Mouse (Mus musculus) stomach, embryonic 14.5 days (tissue): ENCODE data around the gene Adgre5. TPM values are rescaled to one million over a fixed set of nuclear protein-coding genes. Genes with fewer than 3 reads are reported as not detected.

ENCODE experiments used
- ATAC-seq: fragments of 200-750 bp; cut with Nextera tagmentation; 2 replicates; pipeline ENCODE4 v1.8.0; 2017; ENCODE audit warnings: low read depth, moderate TSS enrichment; ENCODE audit not compliant: insufficient number of reproducible peaks, insufficient read depth, low FRiP score
- H3K27ac ChIP-seq: fragments of 300-500 bp; sonication (generic); 2 replicates; pipeline ENCODE4 v1.5.1; 2014; ENCODE audit warnings: mild to moderate bottlenecking, low read length, moderate library complexity, mixed read lengths
- H3K27me3 ChIP-seq: fragments of 300-500 bp; sonication (generic); 2 replicates; pipeline ENCODE4 v1.6.1; 2014; ENCODE audit warnings: low read length, control low read depth, mixed read lengths; ENCODE audit not compliant: control insufficient read depth, insufficient read depth
- H3K36me3 ChIP-seq: fragments of 300-500 bp; sonication (generic); 2 replicates; pipeline ENCODE4 v1.6.1; 2014; ENCODE audit warnings: mild to moderate bottlenecking, control low read depth, low read length, moderate library complexity, mixed read lengths; ENCODE audit not compliant: control insufficient read depth, insufficient read depth
- H3K4me1 ChIP-seq: fragments of 300-500 bp; sonication (generic); 2 replicates; pipeline ENCODE4 v1.6.1; 2014; ENCODE audit warnings: low read length, control low read depth, mixed read lengths; ENCODE audit not compliant: control insufficient read depth, insufficient read depth
- H3K4me2 ChIP-seq: fragments of 300-500 bp; sonication (generic); replicated peaks from 2 replicates; pipeline ENCODE4 v1.6.1; 2014; ENCODE audit warnings: low read depth, low read length, control low read depth
- H3K4me3 ChIP-seq: fragments of 300-500 bp; sonication (generic); 2 replicates; pipeline ENCODE4 v1.5.1; 2014; ENCODE audit warnings: low read depth, low read length, control low read depth
- H3K9ac ChIP-seq: fragments of 300-500 bp; sonication (generic); replicated peaks from 2 replicates; pipeline ENCODE4 v1.6.1; 2014; ENCODE audit warnings: low read depth, mild to moderate bottlenecking, control low read depth, low read length, moderate library complexity, mixed read lengths
- H3K9me3 ChIP-seq: fragments of 300-500 bp; sonication (generic); 2 replicates; pipeline ENCODE4 v1.6.1; 2016; ENCODE audit warnings: low read depth, low read length, control low read depth; ENCODE audit not compliant: control insufficient read depth
- WGBS: fragments of 180-500 bp; shearing (Covaris S2); extraction: QIAGEN DNeasy Blood & Tissue Kit; methylation state at CpG from one replicate; pipeline ENCODE4 v1.1.7; 2014; 5-methylcytosine and 5-hydroxymethylcytosine counted together
- polyA plus RNA-seq: library from polyadenylated mRNA; unstranded; fragments of >200 nt; fragmentation: Nextera tagmentation; extraction: Ambion mirVana; gene quantifications from 2 replicates; pipeline ENCODE4 v1.2.1, GENCODE M21; 2014

Gene Adgre5
- polyA plus RNA-seq, 1 experiment from 2014 or later, result 40.7 TPM

GRCm38 (mm10) chr8:83715031-83715690, 26.0 kb downstream of the Adgre5 start, which contains the start of gene Ddx39:
Gene Ddx39 (plus strand): TSS chr8:83715177.
- WGBS, result under 1% methylated on average over 63 of the region's 63 CpGs
- H3K27me3 ChIP-seq, result no peaks in the 10 kb centered on the region
- ATAC-seq, result peak; percentile 99
- peaks cover 5% of the 10 kb centered on the region for H3K36me3 ChIP-seq
- no peaks in the 10 kb centered on the region for H3K9me3 ChIP-seq
- H3K9ac ChIP-seq, result peak within 1 kb of the TSS; percentile 78
- H3K4me2 ChIP-seq, result peak within 1 kb of the TSS; percentile 77
- H3K27ac ChIP-seq, result peak within 1 kb of the TSS; percentile 88
- peaks cover 6% of the 10 kb centered on the region; the same call in 1 of the 2 replicates for H3K4me1 ChIP-seq
- H3K4me3 ChIP-seq, result peak within 1 kb of the TSS; percentile 89

- Histone ChIP-seq H3K9me3 (no peaks in the 10 kb centered on the region), H3K36me3 (peaks cover under 1% of the 10 kb centered on the region; the same call in 1 of the 2 replicates), H3K27ac (no peak overlapping the region), H3K9ac (no peak overlapping the region; the same call in 1 of the 2 replicates), H3K4me2 (peak overlapping the region; percentile 35), H3K4me1 (peaks cover 6% of the 10 kb centered on the region; the same call in 1 of the 2 replicates), H3K4me3 (peak overlapping the region; percentile 89; the same call in 1 of the 2 replicates), H3K27me3 (no peaks in the 10 kb centered on the region)
- ATAC-seq, result no peak
- 17% methylated on average over 8 of the region's 8 CpGs for WGBS
These were observed 26.5 kb downstream of the Adgre5 start for GRCm38 (mm10) chr8:83714676-83715030.

- H3K4me3 ChIP-seq, result no peak overlapping the region
- H3K27me3 ChIP-seq, result no peaks in the 10 kb centered on the region
- no peak overlapping the region for H3K9ac ChIP-seq
- H3K27ac ChIP-seq, result no peak overlapping the region
- no peak for ATAC-seq
- no peaks in the 10 kb centered on the region for H3K36me3 ChIP-seq
- no peaks in the 10 kb centered on the region for H3K9me3 ChIP-seq
- no peak overlapping the region for H3K4me2 ChIP-seq
- no peaks in the 10 kb centered on the region for H3K4me1 ChIP-seq
- WGBS, result 72% methylated on average over 8 of the region's 8 CpGs
These were observed 33.6 kb downstream of the Adgre5 start for GRCm38 (mm10) chr8:83707554-83707953.

GRCm38 (mm10) chr8:83706411-83706810, 34.7 kb downstream of the Adgre5 start:
- Histone ChIP-seq H3K27ac (no peak overlapping the region), H3K4me1 (no peaks in the 10 kb centered on the region), H3K9ac (no peak overlapping the region), H3K36me3 (no peaks in the 10 kb centered on the region), H3K27me3 (no peaks in the 10 kb centered on the region), H3K4me2 (no peak overlapping the region), H3K4me3 (no peak overlapping the region), H3K9me3 (no peaks in the 10 kb centered on the region)
- no peak for ATAC-seq
- 62% methylated on average over 5 of the region's 5 CpGs for WGBS

GRCm38 (mm10) chr8:83703426-83703825, 37.7 kb downstream of the Adgre5 start:
- no peak overlapping the region for H3K4me3 ChIP-seq
- 78% methylated on average over 4 of the region's 4 CpGs for WGBS
- peaks cover 11% of the 10 kb centered on the region; the same call in 1 of the 2 replicates for H3K4me1 ChIP-seq
- no peaks in the 10 kb centered on the region for H3K27me3 ChIP-seq
- no peaks in the 10 kb centered on the region for H3K9me3 ChIP-seq
- no peak overlapping the region for H3K4me2 ChIP-seq
- no peak overlapping the region for H3K9ac ChIP-seq
- no peak for ATAC-seq
- H3K27ac ChIP-seq, result no peak overlapping the region
- no peaks in the 10 kb centered on the region for H3K36me3 ChIP-seq

GRCm38 (mm10) chr8:83700423-83701085, 40.6 kb downstream of the Adgre5 start:
- no peak for ATAC-seq
- Histone ChIP-seq H3K27ac (no peak overlapping the region), H3K9me3 (no peaks in the 10 kb centered on the region), H3K36me3 (no peaks in the 10 kb centered on the region), H3K4me3 (no peak overlapping the region), H3K4me1 (peaks cover 26% of the 10 kb centered on the region), H3K4me2 (no peak overlapping the region), H3K9ac (no peak overlapping the region), H3K27me3 (no peaks in the 10 kb centered on the region)
- WGBS, result 74% methylated on average over 9 of the region's 9 CpGs

GRCm38 (mm10) chr8:83699566-83699965, 41.6 kb downstream of the Adgre5 start:
- H3K9me3 ChIP-seq, result no peaks in the 10 kb centered on the region
- H3K36me3 ChIP-seq, result no peaks in the 10 kb centered on the region
- WGBS, result 10% methylated on average over 9 of the region's 9 CpGs
- H3K27ac ChIP-seq, result peak overlapping the region; percentile 79
- H3K9ac ChIP-seq, result peak overlapping the region; percentile 93; the same call in 1 of the 2 replicates
- H3K4me2 ChIP-seq, result peak overlapping the region; percentile 92
- H3K27me3 ChIP-seq, result no peaks in the 10 kb centered on the region
- H3K4me1 ChIP-seq, result peaks cover 26% of the 10 kb centered on the region
- peak overlapping the region; percentile 90 for H3K4me3 ChIP-seq
- no peak for ATAC-seq

- under 1% methylated on average over 83 of the region's 85 CpGs for WGBS
- peak within 1 kb of the TSS; percentile 79 for H3K27ac ChIP-seq
- H3K4me3 ChIP-seq, result peak within 1 kb of the TSS; percentile 90
- no peaks in the 10 kb centered on the region for H3K27me3 ChIP-seq
- H3K9me3 ChIP-seq, result no peaks in the 10 kb centered on the region
- ATAC-seq, result peak; percentile 91
- no peaks in the 10 kb centered on the region for H3K36me3 ChIP-seq
- peaks cover 33% of the 10 kb centered on the region for H3K4me1 ChIP-seq
- peak within 1 kb of the TSS; percentile 92 for H3K4me2 ChIP-seq
- H3K9ac ChIP-seq, result peak within 1 kb of the TSS; percentile 93
These were observed 42.3 kb downstream of the Adgre5 start, which contains the start of gene Pkn1 for GRCm38 (mm10) chr8:83698661-83699453. Gene Pkn1 (minus strand): TSS chr8:83699179.
